8 mouse cellular contexts compared by ENCODE assay signal in genomic region chr16:38506041-38506634, GRCm38 (mm10). TPM values are rescaled to one million over a fixed set of nuclear protein-coding genes. Genes with fewer than 3 reads are reported as not detected.
DNase-seq lines count a peak whose midpoint lies in the region; ATAC-seq and TF ChIP-seq lines count a peak whose summit lies in the region.

No protein-coding gene starts in this region.

- peak; percentile 93 for ATAC-seq in CD4-positive, CD25-positive, alpha-beta regulatory T cell, adult 4 months
- peak; percentile 72 for ATAC-seq in embryonic facial prominence, embryonic 12.5 days (ENCODE audit: insufficient number of reproducible peaks, insufficient read depth, low FRiP score, low TSS enrichment)
- ATAC-seq in heart, embryonic 12.5 days (ENCODE audit: insufficient number of reproducible peaks, low FRiP score), result peak; percentile 64
- ATAC-seq in kidney, embryonic 16.5 days (ENCODE audit: low FRiP score, low TSS enrichment), result peak; percentile 91
- ATAC-seq in limb, embryonic 15.5 days (ENCODE audit: insufficient number of reproducible peaks, low FRiP score, low TSS enrichment, low read depth), result 0 out of 2 replicates have a peak, but pooled peaks have one; percentile 61
- ATAC-seq in midbrain, postnatal 0 days (ENCODE audit: low FRiP score), result peak; percentile 84
- peak; percentile 60; the same call in 1 of the 2 replicates for ATAC-seq in stomach, embryonic 16.5 days (ENCODE audit: insufficient read depth, low FRiP score)

- DNase-seq in adrenal gland, postnatal 14 days, result peak; percentile 74
- DNase-seq in midbrain, postnatal 0 days (ENCODE audit: low spot score), result peak; percentile 88

- no peak overlapping the region for H3K9ac ChIP-seq in embryonic facial prominence, embryonic 12.5 days
- no peak overlapping the region for H3K9ac ChIP-seq in heart, embryonic 12.5 days
- H3K9ac ChIP-seq in kidney, embryonic 16.5 days (replicated peaks; ENCODE audit: low read length), result no peak overlapping the region
- no peak overlapping the region for H3K9ac ChIP-seq in limb, embryonic 15.5 days
- H3K9ac ChIP-seq in midbrain, postnatal 0 days (replicated peaks; ENCODE audit: low read length, poor library complexity, severe bottlenecking), result no peak overlapping the region
- H3K9ac ChIP-seq in stomach, embryonic 16.5 days (ENCODE audit: low read length), result no peak overlapping the region

- TF ChIP-seq CTCF in midbrain, postnatal 0 days (IDR thresholded peaks at IDR 0.05), result peak; percentile 99

- H3K9me3 ChIP-seq in embryonic facial prominence, embryonic 12.5 days, result no peaks in the 10 kb centered on the region
- no peaks in the 10 kb centered on the region for H3K9me3 ChIP-seq in heart, embryonic 12.5 days (replicated peaks)
- H3K9me3 ChIP-seq in kidney, embryonic 16.5 days (ENCODE audit: low read length), result no peaks in the 10 kb centered on the region
- no peaks in the 10 kb centered on the region for H3K9me3 ChIP-seq in limb, embryonic 15.5 days
- no peaks in the 10 kb centered on the region for H3K9me3 ChIP-seq in midbrain, postnatal 0 days (ENCODE audit: low read length)
- H3K9me3 ChIP-seq in stomach, embryonic 16.5 days (replicated peaks; ENCODE audit: control insufficient read depth, low read length), result no peaks in the 10 kb centered on the region

- 70% methylated on average over 4 of the region's 4 CpGs for WGBS in embryonic facial prominence, embryonic 12.5 days
- 72% methylated on average over 4 of the region's 4 CpGs for WGBS in heart, embryonic 12.5 days
- WGBS in kidney, embryonic 16.5 days, result 80% methylated on average over 4 of the region's 4 CpGs
- 75% methylated on average over 4 of the region's 4 CpGs for WGBS in limb, embryonic 15.5 days
- 78% methylated on average over 4 of the region's 4 CpGs for WGBS in midbrain, postnatal 0 days
- whole genome bisulfite sequencing in stomach, embryonic 16.5 days, result 75% methylated on average over 4 of the region's 4 CpGs

- H3K27ac ChIP-seq in embryonic facial prominence, embryonic 12.5 days, result no peak overlapping the region
- no peak overlapping the region for H3K27ac ChIP-seq in heart, embryonic 12.5 days (ENCODE audit: poor library complexity, severe bottlenecking)
- H3K27ac ChIP-seq in kidney, embryonic 16.5 days (ENCODE audit: low read length), result no peak overlapping the region
- no peak overlapping the region for H3K27ac ChIP-seq in limb, embryonic 15.5 days
- no peak overlapping the region for H3K27ac ChIP-seq in midbrain, postnatal 0 days (ENCODE audit: low read depth, low read length)
- no peak overlapping the region for H3K27ac ChIP-seq in stomach, embryonic 16.5 days (ENCODE audit: low read length)

- peaks cover 33% of the 10 kb centered on the region for H3K36me3 ChIP-seq in embryonic facial prominence, embryonic 12.5 days
- H3K36me3 ChIP-seq in heart, embryonic 12.5 days, result peaks cover 73% of the 10 kb centered on the region
- H3K36me3 ChIP-seq in kidney, embryonic 16.5 days (ENCODE audit: insufficient read depth, low read length), result peaks cover 32% of the 10 kb centered on the region
- peaks cover 57% of the 10 kb centered on the region for H3K36me3 ChIP-seq in limb, embryonic 15.5 days
- peaks cover 41% of the 10 kb centered on the region for H3K36me3 ChIP-seq in midbrain, postnatal 0 days (ENCODE audit: insufficient read depth, low read length)
- H3K36me3 ChIP-seq in stomach, embryonic 16.5 days (ENCODE audit: control insufficient read depth, insufficient read depth, low read length), result 0 out of 2 replicates have a peak, but pooled peaks cover 3% of the 10 kb centered on the region

- H3K27me3 ChIP-seq in embryonic facial prominence, embryonic 12.5 days, result no peaks in the 10 kb centered on the region
- H3K27me3 ChIP-seq in heart, embryonic 12.5 days (replicated peaks), result no peaks in the 10 kb centered on the region
- no peaks in the 10 kb centered on the region for H3K27me3 ChIP-seq in kidney, embryonic 16.5 days (ENCODE audit: insufficient read depth, low read length)
- H3K27me3 ChIP-seq in limb, embryonic 15.5 days, result no peaks in the 10 kb centered on the region
- H3K27me3 ChIP-seq in midbrain, postnatal 0 days (ENCODE audit: insufficient read depth, low read length), result no peaks in the 10 kb centered on the region
- H3K27me3 ChIP-seq in stomach, embryonic 16.5 days (ENCODE audit: control insufficient read depth, insufficient read depth, low read length), result no peaks in the 10 kb centered on the region

- H3K4me3 ChIP-seq in embryonic facial prominence, embryonic 12.5 days, result no peak overlapping the region
- H3K4me3 ChIP-seq in heart, embryonic 12.5 days, result no peak overlapping the region
- no peak overlapping the region for H3K4me3 ChIP-seq in kidney, embryonic 16.5 days (ENCODE audit: low read length)
- no peak overlapping the region for H3K4me3 ChIP-seq in limb, embryonic 15.5 days
- no peak overlapping the region for H3K4me3 ChIP-seq in midbrain, postnatal 0 days (ENCODE audit: low read depth, low read length)
- no peak overlapping the region for H3K4me3 ChIP-seq in stomach, embryonic 16.5 days (replicated peaks; ENCODE audit: low read length)

- no peaks in the 10 kb centered on the region for H3K4me1 ChIP-seq in embryonic facial prominence, embryonic 12.5 days
- no peaks in the 10 kb centered on the region for H3K4me1 ChIP-seq in heart, embryonic 12.5 days (replicated peaks)
- no peaks in the 10 kb centered on the region for H3K4me1 ChIP-seq in kidney, embryonic 16.5 days (ENCODE audit: insufficient read depth, low read length)
- no peaks in the 10 kb centered on the region for H3K4me1 ChIP-seq in limb, embryonic 15.5 days
- no peaks in the 10 kb centered on the region for H3K4me1 ChIP-seq in midbrain, postnatal 0 days (ENCODE audit: insufficient read depth, low read length)
- H3K4me1 ChIP-seq in stomach, embryonic 16.5 days (ENCODE audit: control insufficient read depth, insufficient read depth, low read length), result no peaks in the 10 kb centered on the region

- H3K4me2 ChIP-seq in embryonic facial prominence, embryonic 12.5 days (replicated peaks), result no peak overlapping the region
- H3K4me2 ChIP-seq in heart, embryonic 12.5 days, result no peak overlapping the region
- H3K4me2 ChIP-seq in kidney, embryonic 16.5 days (replicated peaks; ENCODE audit: low read depth, low read length), result no peak overlapping the region
- H3K4me2 ChIP-seq in limb, embryonic 15.5 days, result no peak overlapping the region
- no peak overlapping the region for H3K4me2 ChIP-seq in midbrain, postnatal 0 days (ENCODE audit: low read depth, low read length, poor library complexity, severe bottlenecking)
- no peak overlapping the region for H3K4me2 ChIP-seq in stomach, embryonic 16.5 days (ENCODE audit: low read depth, low read length)

RNA-seq across cellular contexts. Expression of gene Timmdc1, which starts 16.3 kb away (rescaled TPM):
- 10 to 100 TPM; 12.0 to 18.2 TPM for polyA plus RNA-seq in CD4-positive, CD25-positive, alpha-beta regulatory T cell, adult 4 months (2017; shearing (Covaris generic))
- 46.2 and 46.5 TPM in 2 replicates for total RNA-seq in adrenal gland, postnatal 14 days (2021)
- 29.2 and 31.0 TPM in 2 replicates for polyA plus RNA-seq in embryonic facial prominence, embryonic 12.5 days (2016; fragmentation: Nextera tagmentation; extraction: Ambion mirVana)
- polyA plus RNA-seq in heart, embryonic 12.5 days (2016; fragmentation: Nextera tagmentation; extraction: Ambion mirVana), result 33.5 and 35.6 TPM in 2 replicates
- polyA plus RNA-seq in kidney, embryonic 16.5 days (2015; fragmentation: Nextera tagmentation; extraction: Ambion mirVana), result 29.7 and 34.4 TPM in 2 replicates
- 26.6 and 28.3 TPM in 2 replicates for polyA plus RNA-seq in limb, embryonic 15.5 days (2015; fragmentation: Nextera tagmentation; extraction: Ambion mirVana)
- 29.4 and 33.1 TPM in 2 replicates for total RNA-seq in midbrain, postnatal 0 days (2014; rRNA removed)
- 25.8 and 26.3 TPM in 2 replicates for polyA plus RNA-seq in midbrain, postnatal 0 days (2015; fragmentation: Nextera tagmentation; extraction: Ambion mirVana)
- polyA plus RNA-seq in stomach, embryonic 16.5 days (2015; fragmentation: Nextera tagmentation; extraction: Ambion mirVana), result 23.1 and 25.8 TPM in 2 replicates

RNA-seq across cellular contexts. Expression of gene Poglut1, which starts 43.9 kb away (rescaled TPM):
- polyA plus RNA-seq in CD4-positive, CD25-positive, alpha-beta regulatory T cell, adult 4 months (2017; shearing (Covaris generic)), result 10 to 100 TPM; 32.1 to 38.5 TPM
- total RNA-seq in adrenal gland, postnatal 14 days (2021), result 22.5 and 25.4 TPM in 2 replicates
- polyA plus RNA-seq in embryonic facial prominence, embryonic 12.5 days (2016; fragmentation: Nextera tagmentation; extraction: Ambion mirVana), result 78.8 and 84.8 TPM in 2 replicates
- polyA plus RNA-seq in heart, embryonic 12.5 days (2016; fragmentation: Nextera tagmentation; extraction: Ambion mirVana), result 40.5 and 42.0 TPM in 2 replicates
- 62.2 and 62.9 TPM in 2 replicates for polyA plus RNA-seq in kidney, embryonic 16.5 days (2015; fragmentation: Nextera tagmentation; extraction: Ambion mirVana)
- polyA plus RNA-seq in limb, embryonic 15.5 days (2015; fragmentation: Nextera tagmentation; extraction: Ambion mirVana), result 53.1 and 58.5 TPM in 2 replicates
- total RNA-seq in midbrain, postnatal 0 days (2014; rRNA removed), result 39.9 and 41.5 TPM in 2 replicates
- 33.1 and 33.3 TPM in 2 replicates for polyA plus RNA-seq in midbrain, postnatal 0 days (2015; fragmentation: Nextera tagmentation; extraction: Ambion mirVana)
- 43.3 and 44.4 TPM in 2 replicates for polyA plus RNA-seq in stomach, embryonic 16.5 days (2015; fragmentation: Nextera tagmentation; extraction: Ambion mirVana)

RNA-seq across cellular contexts. Expression of gene Cd80, which starts 50.8 kb away (rescaled TPM):
- 10 to 100 TPM in 1 of 2 experiments, 1 to 10 TPM in 1; 5.7 to 10.6 TPM for polyA plus RNA-seq in CD4-positive, CD25-positive, alpha-beta regulatory T cell, adult 4 months (2017; shearing (Covaris generic))
- 0.56 and 2.0 TPM in 2 replicates for total RNA-seq in adrenal gland, postnatal 14 days (2021)
- polyA plus RNA-seq in embryonic facial prominence, embryonic 12.5 days (2016; fragmentation: Nextera tagmentation; extraction: Ambion mirVana), result 0.51 and 0.53 TPM in 2 replicates
- polyA plus RNA-seq in heart, embryonic 12.5 days (2016; fragmentation: Nextera tagmentation; extraction: Ambion mirVana), result 0.60 and 0.73 TPM in 2 replicates
- polyA plus RNA-seq in kidney, embryonic 16.5 days (2015; fragmentation: Nextera tagmentation; extraction: Ambion mirVana), result 0.32 and 0.41 TPM in 2 replicates
- 0.35 and 0.38 TPM in 2 replicates for polyA plus RNA-seq in limb, embryonic 15.5 days (2015; fragmentation: Nextera tagmentation; extraction: Ambion mirVana)
- 0.33 TPM in 1 of 2 replicates, not detected in the other for total RNA-seq in midbrain, postnatal 0 days (2014; rRNA removed)
- 0.33 and 0.39 TPM in 2 replicates for polyA plus RNA-seq in midbrain, postnatal 0 days (2015; fragmentation: Nextera tagmentation; extraction: Ambion mirVana)
- polyA plus RNA-seq in stomach, embryonic 16.5 days (2015; fragmentation: Nextera tagmentation; extraction: Ambion mirVana), result 0.66 and 0.86 TPM in 2 replicates

RNA-seq across cellular contexts. Expression of gene Tmem39a, which starts 52.4 kb away (rescaled TPM):
- polyA plus RNA-seq in CD4-positive, CD25-positive, alpha-beta regulatory T cell, adult 4 months (2017; shearing (Covaris generic)), result 10 to 100 TPM; 36.0 to 37.2 TPM
- 55.7 and 74.0 TPM in 2 replicates for total RNA-seq in adrenal gland, postnatal 14 days (2021)
- 119 and 131 TPM in 2 replicates for polyA plus RNA-seq in embryonic facial prominence, embryonic 12.5 days (2016; fragmentation: Nextera tagmentation; extraction: Ambion mirVana)
- 66.2 and 74.5 TPM in 2 replicates for polyA plus RNA-seq in heart, embryonic 12.5 days (2016; fragmentation: Nextera tagmentation; extraction: Ambion mirVana)
- 133 and 139 TPM in 2 replicates for polyA plus RNA-seq in kidney, embryonic 16.5 days (2015; fragmentation: Nextera tagmentation; extraction: Ambion mirVana)
- 154 and 161 TPM in 2 replicates for polyA plus RNA-seq in limb, embryonic 15.5 days (2015; fragmentation: Nextera tagmentation; extraction: Ambion mirVana)
- total RNA-seq in midbrain, postnatal 0 days (2014; rRNA removed), result 15.1 and 25.5 TPM in 2 replicates
- 13.2 and 15.1 TPM in 2 replicates for polyA plus RNA-seq in midbrain, postnatal 0 days (2015; fragmentation: Nextera tagmentation; extraction: Ambion mirVana)
- 106 and 110 TPM in 2 replicates for polyA plus RNA-seq in stomach, embryonic 16.5 days (2015; fragmentation: Nextera tagmentation; extraction: Ambion mirVana)

RNA-seq across cellular contexts. Expression of gene Adprh, which starts 53.6 kb away (rescaled TPM):
- polyA plus RNA-seq in CD4-positive, CD25-positive, alpha-beta regulatory T cell, adult 4 months (2017; shearing (Covaris generic)), result 10 to 100 TPM; 73.1 to 92.7 TPM
- total RNA-seq in adrenal gland, postnatal 14 days (2021), result 41.2 and 42.2 TPM in 2 replicates
- 144 and 151 TPM in 2 replicates for polyA plus RNA-seq in embryonic facial prominence, embryonic 12.5 days (2016; fragmentation: Nextera tagmentation; extraction: Ambion mirVana)
- polyA plus RNA-seq in heart, embryonic 12.5 days (2016; fragmentation: Nextera tagmentation; extraction: Ambion mirVana), result 115 TPM in 2 replicates
- polyA plus RNA-seq in kidney, embryonic 16.5 days (2015; fragmentation: Nextera tagmentation; extraction: Ambion mirVana), result 94.3 and 102 TPM in 2 replicates
- polyA plus RNA-seq in limb, embryonic 15.5 days (2015; fragmentation: Nextera tagmentation; extraction: Ambion mirVana), result 106 TPM in 2 replicates
- 50.4 and 54.8 TPM in 2 replicates for total RNA-seq in midbrain, postnatal 0 days (2014; rRNA removed)
- polyA plus RNA-seq in midbrain, postnatal 0 days (2015; fragmentation: Nextera tagmentation; extraction: Ambion mirVana), result 147 and 148 TPM in 2 replicates
- 73.0 and 79.4 TPM in 2 replicates for polyA plus RNA-seq in stomach, embryonic 16.5 days (2015; fragmentation: Nextera tagmentation; extraction: Ambion mirVana)
